Comparison of ENCODE assay signal across 22 mouse cellular contexts in genomic region chr8:124279690-124279985, GRCm38 (mm10). TPM values are rescaled to one million over a fixed set of nuclear protein-coding genes. Genes with fewer than 3 reads are reported as not detected.
DNase-seq lines count a peak whose midpoint lies in the region; ATAC-seq and TF ChIP-seq lines count a peak whose summit lies in the region.
"Had no signal": no experiment of that assay in that cellular context is flagged by ENCODE, and none has a peak within 500 bp of the region (broad histone marks: within the 10 kb centered on the region; RNA-seq: fewer than 3 reads in every experiment).

No protein-coding gene starts in this region.

- 89% methylated on average over 5 of the region's 5 CpGs for whole genome bisulfite sequencing in hindbrain, embryonic 10.5 days
- WGBS in hindbrain, embryonic 16.5 days: 99% methylated on average over 5 of the region's 5 CpGs
- WGBS in liver, embryonic 15.5 days (ENCODE audit: insufficient replicate concordance): 82% methylated on average over 5 of the region's 5 CpGs
- 99% methylated on average over 5 of the region's 5 CpGs for WGBS in liver, embryonic 11.5 days

- H3K4me2 ChIP-seq in hindbrain, embryonic 16.5 days (ENCODE audit: low read length): no peak overlapping the region
- H3K4me2 ChIP-seq in liver, embryonic 15.5 days: peak overlapping the region; percentile 11; the same call in 1 of the 2 replicates
- no peak overlapping the region for H3K4me2 ChIP-seq in liver, embryonic 11.5 days
- 0 out of 2 replicates have a peak overlapping the region, but pooled peaks have one; percentile 3 for H3K4me2 ChIP-seq in CH12.LX (ENCODE audit: insufficient read depth, low read depth, poor library complexity, severe bottlenecking)
- H3K4me2 ChIP-seq: embryonic facial prominence, embryonic 13.5 days; embryonic facial prominence, embryonic 15.5 days; forebrain, embryonic 12.5 days had no signal

- no peak for TF ChIP-seq CTCF in CH12.LX (conservative IDR thresholded peaks at IDR 0.05 in 1 of 2, IDR thresholded peaks at IDR 0.05 in 1 of 2; ENCODE audit: low read depth in 2 of 2, low read length in 2 of 2)

- H3K9me3 ChIP-seq in hindbrain, embryonic 10.5 days: peaks cover 6% of the 10 kb centered on the region; the same call in 1 of the 2 replicates
- no peaks in the 10 kb centered on the region for H3K9me3 ChIP-seq in hindbrain, embryonic 16.5 days (ENCODE audit: control insufficient read depth, low read length)
- H3K9me3 ChIP-seq in liver, embryonic 15.5 days (replicated peaks): no peaks in the 10 kb centered on the region
- no peaks in the 10 kb centered on the region for H3K9me3 ChIP-seq in liver, embryonic 11.5 days (ENCODE audit: control insufficient read depth, low read length)
- peaks cover 12% of the 10 kb centered on the region for H3K9me3 ChIP-seq in megakaryocyte, embryonic 14.5 days
- H3K9me3 ChIP-seq in CH12.LX (replicated peaks; ENCODE audit: low read length): peaks cover 10% of the 10 kb centered on the region
- H3K9me3 ChIP-seq: embryonic facial prominence, embryonic 13.5 days; embryonic facial prominence, embryonic 15.5 days had no signal

- TF ChIP-seq RAD21 in CH12.LX (IDR thresholded peaks at IDR 0.05; ENCODE audit: low read depth, low read length): no peak

- no peak for TF ChIP-seq POLR2A in CH12.LX (IDR thresholded peaks at IDR 0.05; ENCODE audit: low read depth, low read length)

- peak overlapping the region; percentile 72; the same call in 1 of the 2 replicates for H3K27ac ChIP-seq in hindbrain, embryonic 10.5 days
- H3K27ac ChIP-seq in hindbrain, embryonic 16.5 days (ENCODE audit: low read depth, low read length): no peak overlapping the region
- H3K27ac ChIP-seq in liver, embryonic 15.5 days (replicated peaks): no peak overlapping the region
- no peak overlapping the region for H3K27ac ChIP-seq in liver, embryonic 11.5 days (ENCODE audit: low read depth, low read length)
- peak overlapping the region; percentile 86 for H3K27ac ChIP-seq in CH12.LX (ENCODE audit: insufficient read depth, low read depth)
- H3K27ac ChIP-seq: embryonic facial prominence, embryonic 13.5 days; embryonic facial prominence, embryonic 15.5 days; forebrain, embryonic 10.5 days; forebrain, embryonic 12.5 days had no signal

- peaks cover 4% of the 10 kb centered on the region; the same call in 1 of the 2 replicates for H3K79me2 ChIP-seq in CH12.LX (replicated peaks; ENCODE audit: control insufficient read depth, extremely low read depth, insufficient read depth, poor library complexity, severe bottlenecking)

- no peak for DNase-seq in hindbrain, embryonic 10.5 days (ENCODE audit: low spot score)
- DNase-seq in liver, embryonic 11.5 days (ENCODE audit: low spot score): no peak
- no peak for DNase-seq in CH12.LX (ENCODE audit: extremely low read depth)
- DNase-seq: adrenal gland, adult 2 months; adrenal gland, postnatal 10 days; adrenal gland, postnatal 25 days; B cell, adult 2 months; cerebellum, adult 11 months; cerebellum, adult 8-10 months; cerebellum, postnatal 36 days; embryo, embryonic 11 days had no signal

- no peak overlapping the region for H3K4me3 ChIP-seq in hindbrain, embryonic 10.5 days
- no peak overlapping the region for H3K4me3 ChIP-seq in hindbrain, embryonic 16.5 days (ENCODE audit: low read length)
- H3K4me3 ChIP-seq in liver, embryonic 15.5 days (replicated peaks): no peak overlapping the region
- no peak overlapping the region for H3K4me3 ChIP-seq in liver, embryonic 11.5 days (ENCODE audit: low read depth, low read length)
- peak overlapping the region; percentile 18 for H3K4me3 ChIP-seq in megakaryocyte, embryonic 14.5 days (replicated peaks)
- H3K4me3 ChIP-seq in CH12.LX (replicated peaks in 1 of 3; ENCODE audit: low read depth in 2 of 3, low read length in 2 of 3, poor library complexity in 1 of 3): peak overlapping the region in 1 of 3 experiments; percentile 48
- H3K4me3 ChIP-seq: embryonic facial prominence, embryonic 13.5 days; embryonic facial prominence, embryonic 15.5 days; erythroblast, embryonic 14.5 days; forebrain, embryonic 10.5 days; forebrain, embryonic 12.5 days had no signal

- peaks cover 21% of the 10 kb centered on the region for H3K36me3 ChIP-seq in hindbrain, embryonic 10.5 days
- no peaks in the 10 kb centered on the region for H3K36me3 ChIP-seq in hindbrain, embryonic 16.5 days (ENCODE audit: control insufficient read depth, insufficient read depth, low read length)
- H3K36me3 ChIP-seq in liver, embryonic 15.5 days (replicated peaks): 0 out of 2 replicates have a peak, but pooled peaks cover 7% of the 10 kb centered on the region
- H3K36me3 ChIP-seq in liver, embryonic 11.5 days (ENCODE audit: control insufficient read depth, insufficient read depth, low read length): peaks cover 3% of the 10 kb centered on the region; the same call in 1 of the 2 replicates
- H3K36me3 ChIP-seq in megakaryocyte, embryonic 14.5 days (replicated peaks; ENCODE audit: low read length): peaks cover 100% of the 10 kb centered on the region
- peaks cover 3 to 37% of the 10 kb centered on the region in 2 experiments for H3K36me3 ChIP-seq in CH12.LX (replicated peaks in 1 of 2; ENCODE audit: control insufficient read depth in 1 of 2, insufficient read depth in 1 of 2, low read length in 1 of 2)

- dilution Hi-C loops in CH12.LX (cut with MboI; ENCODE audit: extremely low pct_ligation_motif_present, extremely low pct_unique_long_range_greater_than_20kb, low sequenced_read_pairs): no loop called here

- ATAC-seq in hindbrain, embryonic 16.5 days: no peak
- no peak for ATAC-seq in liver, embryonic 15.5 days (ENCODE audit: insufficient read depth)
- no peak for ATAC-seq in liver, embryonic 11.5 days (replicated peaks; ENCODE audit: low FRiP score)
- no peak for ATAC-seq in megakaryocyte, adult 5-6 weeks (ENCODE audit: poor library complexity, severe bottlenecking)
- ATAC-seq: CD4-positive, CD25-positive, alpha-beta regulatory T cell, adult 4 months; forebrain, embryonic 14.5 days had no signal

- peaks cover 76% of the 10 kb centered on the region for H3K4me1 ChIP-seq in hindbrain, embryonic 10.5 days (replicated peaks)
- H3K4me1 ChIP-seq in hindbrain, embryonic 16.5 days (ENCODE audit: control insufficient read depth, insufficient read depth, low read depth, low read length): peaks cover 30% of the 10 kb centered on the region
- peaks cover 37% of the 10 kb centered on the region for H3K4me1 ChIP-seq in liver, embryonic 15.5 days (replicated peaks)
- peaks cover 27% of the 10 kb centered on the region for H3K4me1 ChIP-seq in liver, embryonic 11.5 days (replicated peaks; ENCODE audit: control insufficient read depth, insufficient read depth, low read length)
- peaks cover 100% of the 10 kb centered on the region for H3K4me1 ChIP-seq in megakaryocyte, embryonic 14.5 days
- peaks cover 68 to 88% of the 10 kb centered on the region in 2 experiments for H3K4me1 ChIP-seq in CH12.LX (ENCODE audit: control insufficient read depth in 1 of 2, insufficient read depth in 2 of 2)

- in situ Hi-C loops in CH12.LX (cut with MboI; ENCODE audit: low pct_ligation_motif_present, low pct_unique_long_range_greater_than_20kb, low sequenced_read_pairs): loop anchor here (5.0 kb wide), 1 partner anchor 47 kb away; the partner anchor contains the start of gene Galnt2

- no peak for TF ChIP-seq EP300 in CH12.LX (IDR thresholded peaks at IDR 0.05; ENCODE audit: low read length)

- no peaks in the 10 kb centered on the region for H3K27me3 ChIP-seq in hindbrain, embryonic 10.5 days (ENCODE audit: insufficient read depth, poor library complexity, severe bottlenecking)
- no peaks in the 10 kb centered on the region for H3K27me3 ChIP-seq in hindbrain, embryonic 16.5 days (replicated peaks; ENCODE audit: control insufficient read depth, insufficient read depth, low read length)
- no peaks in the 10 kb centered on the region for H3K27me3 ChIP-seq in liver, embryonic 15.5 days
- H3K27me3 ChIP-seq in liver, embryonic 11.5 days (replicated peaks; ENCODE audit: control insufficient read depth, insufficient read depth, low read length): no peaks in the 10 kb centered on the region
- H3K27me3 ChIP-seq in megakaryocyte, embryonic 14.5 days (replicated peaks): no peaks in the 10 kb centered on the region
- no peaks in the 10 kb centered on the region for H3K27me3 ChIP-seq in CH12.LX (replicated peaks)
- H3K27me3 ChIP-seq: embryonic facial prominence, embryonic 13.5 days; embryonic facial prominence, embryonic 15.5 days; forebrain, embryonic 12.5 days had no signal

- H3K9ac ChIP-seq in hindbrain, embryonic 16.5 days (ENCODE audit: low read depth, low read length): no peak overlapping the region
- no peak overlapping the region for H3K9ac ChIP-seq in liver, embryonic 15.5 days
- no peak overlapping the region for H3K9ac ChIP-seq in liver, embryonic 11.5 days (ENCODE audit: low read depth, low read length)
- H3K9ac ChIP-seq in CH12.LX (ENCODE audit: insufficient read depth, low read depth): no peak overlapping the region
- H3K9ac ChIP-seq: embryonic facial prominence, embryonic 13.5 days; embryonic facial prominence, embryonic 15.5 days; forebrain, embryonic 12.5 days had no signal

TF ChIP-seq in CH12.LX, 34 proteins besides CTCF, POLR2A, EP300 and RAD21 (continues in another document):
- peak; percentile 52 for TF ChIP-seq MAX (IDR thresholded peaks at IDR 0.05; ENCODE audit: low read length)
- TF ChIP-seq SMC3 (IDR thresholded peaks at IDR 0.05; ENCODE audit: low read depth, low read length): 0 out of 2 replicates have a peak, but pooled peaks have one; percentile 4
- TF ChIP-seq MAFK (IDR thresholded peaks at IDR 0.05; ENCODE audit: insufficient replicate concordance, low read length): no peak
- TF ChIP-seq BHLHE40 (IDR thresholded peaks at IDR 0.05; ENCODE audit: low read depth, low read length): peak; percentile 76
- no peak for TF ChIP-seq KAT2A (IDR thresholded peaks at IDR 0.05; ENCODE audit: insufficient replicate concordance, low read length)
- no peak for TF ChIP-seq MEF2A (IDR thresholded peaks at IDR 0.05; ENCODE audit: borderline replicate concordance, low read depth, low read length)
- TF ChIP-seq HCFC1 (IDR thresholded peaks at IDR 0.05; ENCODE audit: low read depth, low read length): no peak
- no peak for TF ChIP-seq MXI1 (IDR thresholded peaks at IDR 0.05; ENCODE audit: low read depth, low read length)
- no peak for TF ChIP-seq ZC3H11A (IDR thresholded peaks at IDR 0.05; ENCODE audit: low read depth, low read length)

RNA-seq across cellular contexts. Expression of gene Galnt2, which starts 48.4 kb away (rescaled TPM):
- polyA plus RNA-seq in hindbrain, embryonic 10.5 days (2016; fragmentation: Nextera tagmentation; extraction: Ambion mirVana): 42.2 and 56.0 TPM in 2 replicates
- 33.8 and 40.2 TPM in 2 replicates for polyA plus RNA-seq in hindbrain, embryonic 16.5 days (2015; fragmentation: Nextera tagmentation; extraction: Ambion mirVana)
- 16.0 and 17.0 TPM in 2 replicates for polyA plus RNA-seq in liver, embryonic 15.5 days (2015; fragmentation: Nextera tagmentation; extraction: Ambion mirVana)
- 46.6 and 48.6 TPM in 2 replicates for polyA plus RNA-seq in liver, embryonic 11.5 days (2014; fragmentation: Nextera tagmentation; extraction: Ambion mirVana)
- 55.0 and 143 TPM in 2 replicates for polyA plus RNA-seq in megakaryocyte, embryonic 14.5 days (2012; ENCODE audit: insufficient read depth, low replicate concordance)
- total RNA-seq in megakaryocyte, adult 5-6 weeks (2015): 31.3 and 61.1 TPM in 2 replicates
- 15.5 and 20.4 TPM in 2 replicates for total RNA-seq in megakaryocyte, adult 5-6 weeks (2017)
- 23.6 and 25.9 TPM in 2 replicates for total RNA-seq in CH12.LX (2012; rRNA removed)
- 18.6 and 23.2 TPM in 2 replicates for total RNA-seq in CH12.LX (2014; rRNA removed)
- 21.9 and 27.3 TPM in 2 replicates for polyA plus RNA-seq in CH12.LX (2012; ENCODE audit: insufficient read length, low read depth)

Comparison
In these comparisons a context has a peak if more than half of its experiments do, and no peak if none do; other contexts are left out.
1. H3K27ac ChIP-seq: peak in hindbrain, embryonic 10.5 days (single experiment) and CH12.LX (single experiment); none in hindbrain, embryonic 16.5 days (single experiment), liver, embryonic 15.5 days (single experiment) and liver, embryonic 11.5 days (single experiment).
2. H3K4me2 ChIP-seq: peak in liver, embryonic 15.5 days (single experiment) and CH12.LX (single experiment); none in hindbrain, embryonic 16.5 days (single experiment) and liver, embryonic 11.5 days (single experiment).